Mouse (Mus musculus) liver, embryonic 14.5 days (tissue): Measurements from ENCODE around the gene Gria1. TPM values are rescaled to one million over a fixed set of nuclear protein-coding genes. Genes with fewer than 3 reads are reported as not detected.

Source experiments
- ATAC-seq: fragments of 200-750 bp; cut with Nextera tagmentation; 2 replicates; pipeline ENCODE4 v1.8.0; 2017; ENCODE audit warnings: moderate number of reproducible peaks, mild to moderate bottlenecking, moderate library complexity; ENCODE audit not compliant: insufficient read depth
- DNase-seq, 3 experiments: peaks; one replicate each; pipeline ENCODE4 v3.0.0-alpha.2; 2012 to 2013; ENCODE audit warnings: low read depth in 3 of 3, low spot score in 3 of 3
- H3K27ac ChIP-seq: fragments of 300-500 bp; sonication (generic); 2 replicates; pipeline ENCODE4 v1.5.1; 2014; ENCODE audit warnings: moderate library complexity, mild to moderate bottlenecking, control low read depth, inconsistent platforms
- H3K27me3 ChIP-seq: fragments of 300-500 bp; sonication (generic); 2 replicates; pipeline ENCODE4 v1.6.1; 2014; ENCODE audit warnings: mild to moderate bottlenecking, low read length, moderate library complexity; ENCODE audit not compliant: control insufficient read depth, insufficient read depth
- H3K36me3 ChIP-seq: fragments of 300-500 bp; sonication (generic); replicated peaks from 2 replicates; pipeline ENCODE4 v1.6.1; 2014; ENCODE audit warnings: low read depth; ENCODE audit not compliant: control insufficient read depth, insufficient read depth
- H3K4me1 ChIP-seq, 2 experiments: fragments of 200-500 bp in 1 of 2; fragments of 300-500 bp in 1 of 2; sonication (generic) in 1 of 2; replicated peaks; 2 replicates each; pipeline ENCODE4 v1.6.1; 2012 to 2014; ENCODE audit warnings: antibody characterized with exemption in 1 of 2, inconsistent platforms in 1 of 2, low read length in 1 of 2; ENCODE audit not compliant: control insufficient read depth in 2 of 2, insufficient read depth in 2 of 2
- H3K4me2 ChIP-seq: fragments of 300-500 bp; sonication (generic); 2 replicates; pipeline ENCODE4 v1.6.1; 2014; ENCODE audit warnings: low read depth, mild to moderate bottlenecking, control low read depth, moderate library complexity
- H3K4me3 ChIP-seq, 2 experiments: fragments of 200-500 bp in 1 of 2; fragments of 300-500 bp in 1 of 2; sonication (generic) in 1 of 2; 2 replicates each; pipeline ENCODE4 v1.5.1; 2012 to 2014; ENCODE audit warnings: low read depth in 2 of 2, low read length in 2 of 2, mild to moderate bottlenecking in 2 of 2, control low read depth in 1 of 2, inconsistent platforms in 1 of 2, moderate library complexity in 1 of 2; ENCODE audit not compliant: insufficient read depth in 1 of 2
- H3K9ac ChIP-seq: fragments of 300-500 bp; sonication (generic); replicated peaks from 2 replicates; pipeline ENCODE4 v1.6.1; 2014; ENCODE audit warnings: mild to moderate bottlenecking, control low read depth, moderate library complexity
- H3K9me3 ChIP-seq: fragments of 300-500 bp; sonication (generic); 2 replicates; pipeline ENCODE4 v1.6.1; 2016; ENCODE audit warnings: low read length, mixed read lengths; ENCODE audit not compliant: control insufficient read depth
- CTCF ChIP-seq: IDR thresholded peaks from 2 replicates; pipeline ENCODE4 v1.5.1; 2016; ENCODE audit warnings: antibody characterized with exemption, low read depth, control low read depth
- EP300 ChIP-seq: IDR thresholded peaks from 2 replicates; pipeline ENCODE4 v1.6.1; 2016; ENCODE audit warnings: antibody characterized with exemption, low read depth
- WGBS: fragments of 180-500 bp; shearing (Covaris S2); extraction: QIAGEN DNeasy Blood & Tissue Kit; methylation state at CpG from one replicate; pipeline ENCODE4 v1.1.7; 2014; ENCODE audit not compliant: insufficient replicate concordance; 5-methylcytosine and 5-hydroxymethylcytosine counted together
- polyA plus RNA-seq, 2 experiments: library from polyadenylated mRNA; depleted of rRNA in 1 of 2; stranded (reverse) in 1 of 2; unstranded in 1 of 2; fragments of >200 nt; fragmentation: Nextera tagmentation in 1 of 2; extraction: Ambion mirVana in 1 of 2; gene quantifications; 2 replicates each; pipeline versions ENCODE4 v1.2.1 to v1.2.3; 2012 to 2014

Gria1 gene
- polyA plus RNA-seq, 2 experiments: 0.04 to 0.06 TPM

DNA sequence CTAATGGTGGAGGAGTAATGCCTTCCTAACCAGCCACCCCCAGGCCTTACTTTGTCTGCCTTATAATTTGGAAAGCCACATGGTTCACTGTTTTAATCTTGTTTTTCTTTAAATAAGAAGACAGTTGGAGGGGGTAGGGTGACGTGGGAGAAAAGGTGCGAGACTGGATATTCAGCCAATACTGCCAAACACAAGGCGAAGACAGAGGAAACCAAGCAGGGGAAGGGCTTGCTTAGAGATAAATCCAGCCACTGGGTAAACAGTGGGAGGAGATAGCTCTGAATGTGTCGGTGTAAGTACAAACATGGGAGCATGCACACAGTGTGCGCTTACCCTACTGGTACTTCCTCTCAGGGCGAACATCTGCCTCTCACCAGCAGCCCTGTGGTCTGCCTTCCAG is 233.4 kb downstream of the Gria1 start:
- TF ChIP-seq CTCF (no peak), EP300 (no peak)
- no peak for DNase-seq
- whole genome bisulfite sequencing: 41% methylated on average over 6 of the region's 6 CpGs
- Histone ChIP-seq H3K4me3 (no peak overlapping the region), H3K9me3 (no peaks in the 10 kb centered on the region), H3K36me3 (no peaks in the 10 kb centered on the region), H3K4me1 (no peaks in the 10 kb centered on the region), H3K9ac (no peak overlapping the region), H3K4me2 (no peak overlapping the region), H3K27me3 (no peaks in the 10 kb centered on the region), H3K27ac (no peak overlapping the region)
- no peak for ATAC-seq

DNA sequence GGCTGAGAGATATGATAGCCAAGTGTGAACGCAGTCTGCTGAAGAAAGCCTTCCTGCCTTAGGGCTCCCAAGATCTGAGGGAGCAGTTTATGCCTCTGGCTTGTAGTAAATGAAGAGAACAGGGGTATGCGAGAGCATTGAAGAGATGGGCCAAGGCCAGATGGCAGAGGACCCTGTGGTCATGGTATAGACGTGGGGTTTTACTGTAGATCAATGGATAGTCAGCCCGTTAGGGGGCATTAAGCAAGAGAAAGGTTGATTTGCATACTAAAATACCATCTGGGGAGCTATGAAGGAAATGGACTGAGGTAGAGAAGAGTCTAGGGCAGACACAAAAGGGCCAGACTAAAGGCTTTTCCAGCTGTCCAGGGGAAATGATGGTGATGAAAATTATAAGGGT is 237.7 kb downstream of the Gria1 start:
- H3K4me1 ChIP-seq: no peaks in the 10 kb centered on the region
- H3K4me3 ChIP-seq: no peak overlapping the region
- WGBS: 49% methylated on average over 4 of the region's 4 CpGs
- DNase-seq (no peak), ATAC-seq (no peak)
- H3K9ac ChIP-seq: no peak overlapping the region
- no peak overlapping the region for H3K27ac ChIP-seq
- H3K27me3 ChIP-seq: no peaks in the 10 kb centered on the region
- no peak for TF ChIP-seq EP300
- TF ChIP-seq CTCF: no peak
- no peak overlapping the region for H3K4me2 ChIP-seq
- no peaks in the 10 kb centered on the region for H3K36me3 ChIP-seq
- no peaks in the 10 kb centered on the region for H3K9me3 ChIP-seq

DNA sequence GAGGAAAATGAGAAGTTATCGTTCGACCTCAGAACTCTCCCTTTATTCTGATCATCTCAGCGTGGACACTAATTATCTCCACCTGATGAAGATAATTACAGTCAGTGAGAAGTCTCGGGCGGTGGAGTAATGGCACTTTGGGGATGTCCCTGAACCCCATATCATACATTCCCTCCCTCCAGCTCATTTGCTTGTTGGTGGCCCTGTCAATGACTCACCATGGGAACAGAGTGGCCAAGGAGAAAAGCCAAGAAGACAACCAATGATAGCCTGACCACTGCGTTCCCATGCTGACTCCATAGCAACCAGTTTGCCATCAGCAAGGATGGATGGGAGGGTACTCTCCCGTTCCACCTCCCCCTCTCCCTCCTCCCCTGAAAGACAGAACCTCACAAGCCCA is 238.9 kb downstream of the Gria1 start:
- DNase-seq: no peak
- no peaks in the 10 kb centered on the region for H3K9me3 ChIP-seq
- no peaks in the 10 kb centered on the region for H3K4me1 ChIP-seq
- H3K27ac ChIP-seq: no peak overlapping the region
- no peak for TF ChIP-seq CTCF
- TF ChIP-seq EP300: no peak
- no peak overlapping the region for H3K4me3 ChIP-seq
- H3K36me3 ChIP-seq: no peaks in the 10 kb centered on the region
- 65% methylated on average over 7 of the region's 7 CpGs for WGBS
- no peak for ATAC-seq
- H3K27me3 ChIP-seq: no peaks in the 10 kb centered on the region
- H3K9ac ChIP-seq: no peak overlapping the region
- no peak overlapping the region for H3K4me2 ChIP-seq

GRCm38 (mm10) chr11:57271687-57272086 is 260.5 kb downstream of the Gria1 start:
- ATAC-seq: no peak
- no peak for DNase-seq
- no peak overlapping the region for H3K27ac ChIP-seq
- no peak overlapping the region for H3K4me2 ChIP-seq
- no peaks in the 10 kb centered on the region for H3K9me3 ChIP-seq
- H3K4me3 ChIP-seq: no peak overlapping the region
- H3K9ac ChIP-seq: no peak overlapping the region
- no peaks in the 10 kb centered on the region for H3K36me3 ChIP-seq
- WGBS: 64% methylated on average over 8 of the region's 8 CpGs
- TF ChIP-seq EP300: no peak
- no peak for TF ChIP-seq CTCF
- no peaks in the 10 kb centered on the region for H3K4me1 ChIP-seq
- H3K27me3 ChIP-seq: no peaks in the 10 kb centered on the region

DNA sequence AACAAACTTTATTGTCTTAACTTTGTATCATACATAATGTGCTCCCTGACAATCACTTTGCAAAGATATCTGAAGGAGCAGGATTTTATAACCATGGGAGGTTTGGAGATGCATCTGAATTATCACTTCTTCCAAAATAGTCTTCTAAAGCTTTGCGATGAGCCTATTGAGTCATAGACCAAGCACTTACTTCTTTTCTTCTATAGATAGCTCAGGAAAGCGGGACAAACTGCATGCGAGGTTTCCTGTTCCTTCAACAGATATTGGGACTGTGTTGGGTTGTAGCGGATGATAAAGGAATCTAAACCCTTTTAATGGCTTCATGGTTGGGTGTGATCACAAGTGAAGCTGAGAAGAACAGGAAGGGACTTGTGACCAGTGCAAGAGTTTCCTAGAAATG is 263.5 kb downstream of the Gria1 start:
- Histone ChIP-seq H3K4me1 (no peaks in the 10 kb centered on the region), H3K4me3 (no peak overlapping the region), H3K4me2 (no peak overlapping the region), H3K27me3 (no peaks in the 10 kb centered on the region), H3K27ac (no peak overlapping the region), H3K9ac (no peak overlapping the region), H3K36me3 (no peaks in the 10 kb centered on the region), H3K9me3 (no peaks in the 10 kb centered on the region)
- no peak for TF ChIP-seq EP300
- no peak for TF ChIP-seq CTCF
- DNase-seq (no peak), ATAC-seq (no peak)
- 57% methylated on average over 4 of the region's 4 CpGs for WGBS
